Mouse (Mus musculus): ENCODE data around the gene Mrpl37. TPM values are rescaled to one million over a fixed set of nuclear protein-coding genes. Genes with fewer than 3 reads are reported as not detected.

Mrpl37 gene
- polyA plus RNA-seq (2012; rRNA removed): 81.7 and 98.0 TPM in 2 replicates

GRCm38 (mm10) chr4:107066252-107067124 is at the start of gene Mrpl37, which contains the start of gene Cyb5rl:
Gene Mrpl37 (minus strand): TSS chr4:107066868.
Gene Cyb5rl (plus strand): TSS chr4:107066988.

GRCm38 (mm10) chr4:107096841-107097373 is 30.2 kb upstream of the Mrpl37 start, which contains the start of gene Cdcp2:
Gene Cdcp2 (plus strand): TSS chr4:107096891.

Other genes starting within 250 kb of the Mrpl37 start
- 183 and 250 TPM in 2 replicates for gene Ssbp3, start 156.2 kb downstream of the Mrpl37 start, polyA plus RNA-seq (2012; rRNA removed)
- gene Cyb5rl, start 120 bp upstream of the Mrpl37 start, polyA plus RNA-seq (2012; rRNA removed): 7.7 and 10.4 TPM in 2 replicates
- gene Cdcp2, start 30.0 kb upstream of the Mrpl37 start, polyA plus RNA-seq (2012; rRNA removed): 0.13 and 0.14 TPM in 2 replicates
- gene Tmem59, start 111.5 kb upstream of the Mrpl37 start, polyA plus RNA-seq (2012; rRNA removed): 98.2 and 148 TPM in 2 replicates
- 19.2 and 20.6 TPM in 2 replicates for gene Tceanc2, start 112.2 kb upstream of the Mrpl37 start, polyA plus RNA-seq (2012; rRNA removed)
- gene Ldlrad1, start 142.3 kb upstream of the Mrpl37 start, polyA plus RNA-seq (2012; rRNA removed): 0.07 and 0.12 TPM in 2 replicates
- 44.3 and 48.1 TPM in 2 replicates for gene Lrrc42, start 186.7 kb upstream of the Mrpl37 start, polyA plus RNA-seq (2012; rRNA removed)
- gene Hspb11, start 186.7 kb upstream of the Mrpl37 start, polyA plus RNA-seq (2012; rRNA removed): 23.1 and 24.0 TPM in 2 replicates
- not detected in 2 replicates for gene Dio1, start 240.3 kb upstream of the Mrpl37 start, polyA plus RNA-seq (2012; rRNA removed)
- 22.5 and 30.7 TPM in 2 replicates for gene Yipf1, start 247.5 kb upstream of the Mrpl37 start, polyA plus RNA-seq (2012; rRNA removed)